Mouse (Mus musculus) cerebellum, adult 18-20 months (tissue): ENCODE results near the gene Cpa2.

Source experiments
- DNase-seq, 2 experiments: peaks; one replicate each; pipeline ENCODE4 v3.0.0; 2021

Cpa2 gene

GRCm38 (mm10) chr6:30579961-30580840 is 38.8 kb downstream of the Cpa2 start:
- no peak for DNase-seq

GRCm38 (mm10) chr6:30580841-30581176 is 39.4 kb downstream of the Cpa2 start:
- DNase-seq: no peak

GRCm38 (mm10) chr6:30586886-30587442 is 45.6 kb downstream of the Cpa2 start:
- no peak for DNase-seq

- no peak for DNase-seq
Measured at GRCm38 (mm10) chr6:30589819-30590218, 48.4 kb downstream of the Cpa2 start.

GRCm38 (mm10) chr6:30591851-30592404 is 50.5 kb downstream of the Cpa2 start:
- DNase-seq: no peak

- no peak for DNase-seq
Measured at GRCm38 (mm10) chr6:30592417-30592974, 51.1 kb downstream of the Cpa2 start.

- DNase-seq: no peak
Measured at GRCm38 (mm10) chr6:30594364-30594763, 53.0 kb downstream of the Cpa2 start.

GRCm38 (mm10) chr6:30596230-30596898 is 55.0 kb downstream of the Cpa2 start:
- DNase-seq: no peak

GRCm38 (mm10) chr6:30600033-30600432 is 58.7 kb downstream of the Cpa2 start:
- no peak for DNase-seq

- DNase-seq: no peak
Measured at GRCm38 (mm10) chr6:30600995-30601394, 59.6 kb downstream of the Cpa2 start.

GRCm38 (mm10) chr6:30604342-30604867 is 63.0 kb downstream of the Cpa2 start:
- DNase-seq: no peak

- DNase-seq: no peak
Measured at GRCm38 (mm10) chr6:30605111-30605510, 63.7 kb downstream of the Cpa2 start.

- no peak for DNase-seq
Measured at GRCm38 (mm10) chr6:30605672-30606071, 64.3 kb downstream of the Cpa2 start.

- DNase-seq: no peak
Measured at GRCm38 (mm10) chr6:30610710-30611109, 69.3 kb downstream of the Cpa2 start, which contains the start of gene Cpa5. Gene Cpa5 (plus strand): TSS chr6:30611010.

- no peak for DNase-seq
Measured at GRCm38 (mm10) chr6:30611212-30611611, 69.8 kb downstream of the Cpa2 start.
